Mouse (Mus musculus): ENCODE measurements around the gene Smg6.

Smg6 gene

GRCm38 (mm10) chr11:75049146-75049545 lies 123.5 kb downstream of the Smg6 start:
- DNase-seq (ENCODE audit: low spot score), result no peak

GRCm38 (mm10) chr11:75049807-75050206 lies 124.2 kb downstream of the Smg6 start:
- no peak for DNase-seq (ENCODE audit: low spot score)

- no peak for DNase-seq (ENCODE audit: low spot score)
Observed at GRCm38 (mm10) chr11:75051239-75051638, 125.6 kb downstream of the Smg6 start.

- DNase-seq (ENCODE audit: low spot score), result peak; percentile 66
Observed at GRCm38 (mm10) chr11:75051712-75052550, 126.3 kb downstream of the Smg6 start.

GRCm38 (mm10) chr11:75053020-75053419 lies 127.4 kb downstream of the Smg6 start:
- no peak for DNase-seq (ENCODE audit: low spot score)

- DNase-seq (ENCODE audit: low spot score), result no peak
Observed at GRCm38 (mm10) chr11:75053722-75054121, 128.1 kb downstream of the Smg6 start.

- no peak for DNase-seq (ENCODE audit: low spot score)
Observed at GRCm38 (mm10) chr11:75054184-75054877, 128.7 kb downstream of the Smg6 start.

- DNase-seq (ENCODE audit: low spot score), result no peak
Observed at GRCm38 (mm10) chr11:75054878-75055214, 129.2 kb downstream of the Smg6 start.

- DNase-seq (ENCODE audit: low spot score), result no peak
Observed at GRCm38 (mm10) chr11:75062650-75063049, 137.0 kb downstream of the Smg6 start.

GRCm38 (mm10) chr11:75064266-75064665 lies 138.6 kb downstream of the Smg6 start:
- DNase-seq (ENCODE audit: low spot score), result no peak

- DNase-seq (ENCODE audit: low spot score), result no peak
Observed at GRCm38 (mm10) chr11:75071352-75071751, 145.7 kb downstream of the Smg6 start.

GRCm38 (mm10) chr11:75072932-75073625 lies 147.5 kb downstream of the Smg6 start:
- DNase-seq (ENCODE audit: low spot score), result no peak

GRCm38 (mm10) chr11:75073696-75074095 lies 148.1 kb downstream of the Smg6 start:
- DNase-seq (ENCODE audit: low spot score), result no peak

- DNase-seq (ENCODE audit: low spot score), result no peak
Observed at GRCm38 (mm10) chr11:75074543-75074942, 148.9 kb downstream of the Smg6 start.

- no peak for DNase-seq (ENCODE audit: low spot score)
Observed at GRCm38 (mm10) chr11:75078616-75079015, 153.0 kb downstream of the Smg6 start.

- DNase-seq (ENCODE audit: low spot score), result no peak
Observed at GRCm38 (mm10) chr11:75083031-75083430, 157.4 kb downstream of the Smg6 start.

- no peak for DNase-seq (ENCODE audit: low spot score)
Observed at GRCm38 (mm10) chr11:75092159-75092558, 166.5 kb downstream of the Smg6 start.

- no peak for DNase-seq (ENCODE audit: low spot score)
Observed at GRCm38 (mm10) chr11:75092656-75093055, 167.0 kb downstream of the Smg6 start.

- DNase-seq (ENCODE audit: low spot score), result no peak
Observed at GRCm38 (mm10) chr11:75094759-75095158, 169.1 kb downstream of the Smg6 start.

- no peak for DNase-seq (ENCODE audit: low spot score)
Observed at GRCm38 (mm10) chr11:75102763-75103339, 177.2 kb downstream of the Smg6 start.

- DNase-seq (ENCODE audit: low spot score), result no peak
Observed at GRCm38 (mm10) chr11:75106614-75107013, 181.0 kb downstream of the Smg6 start.

GRCm38 (mm10) chr11:75108909-75109308 lies 183.3 kb downstream of the Smg6 start:
- DNase-seq (ENCODE audit: low spot score), result no peak
